Mouse (Mus musculus): ENCODE results near the gene Actrt2. TPM values are rescaled to one million over a fixed set of nuclear protein-coding genes. Genes with fewer than 3 reads are reported as not detected.

Gene Actrt2
- polyA plus RNA-seq (2015; fragmentation: Nextera tagmentation; extraction: Ambion mirVana): not detected in 2 replicates

- no peak within 1 kb of the TSS for H3K4me3 ChIP-seq
- no peak within 1 kb of the TSS for H3K27ac ChIP-seq (replicated peaks)
- no peaks in the 10 kb centered on the region for H3K36me3 ChIP-seq
- H3K4me1 ChIP-seq (replicated peaks): no peaks in the 10 kb centered on the region
- no peaks in the 10 kb centered on the region for H3K9me3 ChIP-seq
- H3K9ac ChIP-seq: no peak within 1 kb of the TSS
- no peak for ATAC-seq (ENCODE audit: low FRiP score, low read depth)
- H3K27me3 ChIP-seq: 0 out of 2 replicates have a peak, but pooled peaks cover 2% of the 10 kb centered on the region
- 89% methylated on average over 2 of the region's 2 CpGs for WGBS
- H3K4me2 ChIP-seq: no peak within 1 kb of the TSS
Measured at GRCm38 (mm10) chr4:154667767-154668166, at the start of gene Actrt2. Gene Actrt2 (minus strand): TSS chr4:154667867.

GRCm38 (mm10) chr4:154709391-154710107, 41.9 kb upstream of the Actrt2 start:
- no peak overlapping the region for H3K4me2 ChIP-seq
- no peaks in the 10 kb centered on the region for H3K36me3 ChIP-seq
- H3K9ac ChIP-seq: no peak overlapping the region
- ATAC-seq (ENCODE audit: low FRiP score, low read depth): no peak
- no peak overlapping the region for H3K27ac ChIP-seq (replicated peaks)
- H3K27me3 ChIP-seq: no peaks in the 10 kb centered on the region
- no peaks in the 10 kb centered on the region for H3K4me1 ChIP-seq (replicated peaks)
- 77% methylated on average over 21 of the region's 21 CpGs for WGBS
- no peak overlapping the region for H3K4me3 ChIP-seq
- no peaks in the 10 kb centered on the region for H3K9me3 ChIP-seq

- H3K4me1 ChIP-seq (replicated peaks): no peaks in the 10 kb centered on the region
- 79% methylated on average over 2 of the region's 2 CpGs for WGBS
- ATAC-seq (ENCODE audit: low FRiP score, low read depth): no peak
- H3K27me3 ChIP-seq: no peaks in the 10 kb centered on the region
- H3K4me3 ChIP-seq: no peak overlapping the region
- H3K36me3 ChIP-seq: no peaks in the 10 kb centered on the region
- no peaks in the 10 kb centered on the region for H3K9me3 ChIP-seq
- H3K4me2 ChIP-seq: no peak overlapping the region
- no peak overlapping the region for H3K27ac ChIP-seq (replicated peaks)
- H3K9ac ChIP-seq: no peak overlapping the region
Measured at GRCm38 (mm10) chr4:154708811-154709210, 41.1 kb upstream of the Actrt2 start.

GRCm38 (mm10) chr4:154708223-154708622, 40.6 kb upstream of the Actrt2 start:
- 86% methylated on average over 11 of the region's 11 CpGs for WGBS
- Histone ChIP-seq H3K9me3 (no peaks in the 10 kb centered on the region), H3K27ac (replicated peaks) (no peak overlapping the region), H3K4me1 (replicated peaks) (no peaks in the 10 kb centered on the region), H3K36me3 (no peaks in the 10 kb centered on the region), H3K27me3 (no peaks in the 10 kb centered on the region), H3K4me3 (no peak overlapping the region), H3K9ac (no peak overlapping the region), H3K4me2 (no peak overlapping the region)
- ATAC-seq (ENCODE audit: low FRiP score, low read depth): no peak

- Histone ChIP-seq H3K27ac (replicated peaks) (no peak overlapping the region), H3K9ac (no peak overlapping the region), H3K4me2 (no peak overlapping the region), H3K27me3 (no peaks in the 10 kb centered on the region), H3K4me1 (replicated peaks) (no peaks in the 10 kb centered on the region), H3K9me3 (no peaks in the 10 kb centered on the region), H3K36me3 (no peaks in the 10 kb centered on the region), H3K4me3 (no peak overlapping the region)
- WGBS: 88% methylated on average over 4 of the region's 4 CpGs
- ATAC-seq (ENCODE audit: low FRiP score, low read depth): no peak
Measured at GRCm38 (mm10) chr4:154707521-154707920, 39.9 kb upstream of the Actrt2 start.

- no peaks in the 10 kb centered on the region for H3K27me3 ChIP-seq
- H3K36me3 ChIP-seq: no peaks in the 10 kb centered on the region
- no peak for ATAC-seq (ENCODE audit: low FRiP score, low read depth)
- no peak overlapping the region for H3K9ac ChIP-seq
- WGBS: 77% methylated on average over 1 of the region's 1 CpGs
- no peak overlapping the region for H3K27ac ChIP-seq (replicated peaks)
- no peaks in the 10 kb centered on the region for H3K9me3 ChIP-seq
- H3K4me1 ChIP-seq (replicated peaks): no peaks in the 10 kb centered on the region
- no peak overlapping the region for H3K4me3 ChIP-seq
- H3K4me2 ChIP-seq: no peak overlapping the region
Measured at GRCm38 (mm10) chr4:154706442-154706841, 38.8 kb upstream of the Actrt2 start.

GRCm38 (mm10) chr4:154705681-154706080, 38.0 kb upstream of the Actrt2 start:
- no peak for ATAC-seq (ENCODE audit: low FRiP score, low read depth)
- Histone ChIP-seq H3K9me3 (no peaks in the 10 kb centered on the region), H3K4me1 (replicated peaks) (no peaks in the 10 kb centered on the region), H3K36me3 (no peaks in the 10 kb centered on the region), H3K27me3 (no peaks in the 10 kb centered on the region), H3K4me2 (no peak overlapping the region), H3K27ac (replicated peaks) (no peak overlapping the region), H3K4me3 (no peak overlapping the region), H3K9ac (no peak overlapping the region)
- WGBS: 84% methylated on average over 4 of the region's 4 CpGs

- no peaks in the 10 kb centered on the region for H3K27me3 ChIP-seq
- 89% methylated on average over 6 of the region's 6 CpGs for WGBS
- H3K9me3 ChIP-seq: no peaks in the 10 kb centered on the region
- H3K9ac ChIP-seq: no peak overlapping the region
- no peak overlapping the region for H3K4me2 ChIP-seq
- no peak overlapping the region for H3K4me3 ChIP-seq
- no peaks in the 10 kb centered on the region for H3K36me3 ChIP-seq
- no peak overlapping the region for H3K27ac ChIP-seq (replicated peaks)
- ATAC-seq (ENCODE audit: low FRiP score, low read depth): no peak
- H3K4me1 ChIP-seq (replicated peaks): no peaks in the 10 kb centered on the region
Measured at GRCm38 (mm10) chr4:154705056-154705455, 37.4 kb upstream of the Actrt2 start.

- 87% methylated on average over 7 of the region's 7 CpGs for WGBS
- Histone ChIP-seq H3K27ac (replicated peaks) (no peak overlapping the region), H3K27me3 (no peaks in the 10 kb centered on the region), H3K36me3 (no peaks in the 10 kb centered on the region), H3K4me3 (no peak overlapping the region), H3K4me1 (replicated peaks) (no peaks in the 10 kb centered on the region), H3K9ac (no peak overlapping the region), H3K4me2 (no peak overlapping the region), H3K9me3 (no peaks in the 10 kb centered on the region)
- no peak for ATAC-seq (ENCODE audit: low FRiP score, low read depth)
Measured at GRCm38 (mm10) chr4:154704591-154704990, 36.9 kb upstream of the Actrt2 start.

- Histone ChIP-seq H3K4me2 (no peak overlapping the region), H3K9ac (no peak overlapping the region), H3K4me1 (replicated peaks) (no peaks in the 10 kb centered on the region), H3K36me3 (no peaks in the 10 kb centered on the region), H3K4me3 (no peak overlapping the region), H3K27ac (replicated peaks) (no peak overlapping the region), H3K9me3 (no peaks in the 10 kb centered on the region), H3K27me3 (no peaks in the 10 kb centered on the region)
- ATAC-seq (ENCODE audit: low FRiP score, low read depth): no peak
- WGBS: 56% methylated on average over 7 of the region's 7 CpGs
Measured at GRCm38 (mm10) chr4:154703426-154704070, 35.9 kb upstream of the Actrt2 start.

GRCm38 (mm10) chr4:154702931-154703330, 35.3 kb upstream of the Actrt2 start:
- H3K4me2 ChIP-seq: no peak overlapping the region
- no peak for ATAC-seq (ENCODE audit: low FRiP score, low read depth)
- H3K4me3 ChIP-seq: no peak overlapping the region
- no peaks in the 10 kb centered on the region for H3K27me3 ChIP-seq
- H3K9me3 ChIP-seq: no peaks in the 10 kb centered on the region
- WGBS: 91% methylated on average over 7 of the region's 7 CpGs
- H3K4me1 ChIP-seq (replicated peaks): no peaks in the 10 kb centered on the region
- no peak overlapping the region for H3K27ac ChIP-seq (replicated peaks)
- no peak overlapping the region for H3K9ac ChIP-seq
- no peaks in the 10 kb centered on the region for H3K36me3 ChIP-seq

GRCm38 (mm10) chr4:154702186-154702585, 34.5 kb upstream of the Actrt2 start:
- no peak for ATAC-seq (ENCODE audit: low FRiP score, low read depth)
- no peaks in the 10 kb centered on the region for H3K36me3 ChIP-seq
- no peak overlapping the region for H3K4me3 ChIP-seq
- no peak overlapping the region for H3K9ac ChIP-seq
- H3K27me3 ChIP-seq: no peaks in the 10 kb centered on the region
- H3K9me3 ChIP-seq: no peaks in the 10 kb centered on the region
- H3K27ac ChIP-seq (replicated peaks): no peak overlapping the region
- no peak overlapping the region for H3K4me2 ChIP-seq
- WGBS: 74% methylated on average over 6 of the region's 6 CpGs
- no peaks in the 10 kb centered on the region for H3K4me1 ChIP-seq (replicated peaks)
